ENCODE assay signal across 8 mouse cellular contexts in the genomic region with DNA sequence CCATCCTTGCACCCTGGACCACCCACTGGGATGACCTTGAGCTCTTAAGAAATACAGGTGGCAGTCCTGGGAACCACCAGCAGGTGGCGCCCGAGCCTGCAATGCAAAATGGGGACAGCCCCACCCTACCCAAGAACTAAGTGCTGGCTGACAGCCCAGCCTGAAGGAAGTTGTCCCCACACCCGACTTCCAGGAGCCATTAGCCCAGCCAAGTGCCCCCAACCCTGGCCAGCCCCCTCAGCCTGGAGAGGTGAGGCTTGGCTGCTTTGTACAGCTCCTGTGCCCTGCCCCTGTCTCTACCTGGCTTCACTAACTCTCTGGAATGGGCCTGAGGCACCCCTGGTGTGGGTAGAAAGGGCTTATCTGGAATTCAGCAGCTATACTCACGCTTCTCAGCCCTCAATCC. TPM values are rescaled to one million over a fixed set of nuclear protein-coding genes. Genes with fewer than 3 reads are reported as not detected.
DNase-seq lines count a peak whose midpoint lies in the region; ATAC-seq and TF ChIP-seq lines count a peak whose summit lies in the region.

No protein-coding gene starts in this region.

- no peak overlapping the region for H3K27ac ChIP-seq in bone marrow macrophage, adult 2 months (ENCODE audit: insufficient read depth, low read depth, low read length)
- no peak overlapping the region for H3K27ac ChIP-seq in embryonic fibroblast, embryonic 13.5 days (ENCODE audit: insufficient read depth, low read length)
- H3K27ac ChIP-seq in heart, embryonic 11.5 days (ENCODE audit: low read depth, low read length), result no peak overlapping the region
- H3K27ac ChIP-seq in kidney, embryonic 16.5 days (ENCODE audit: low read length), result peak overlapping the region; percentile 92
- H3K27ac ChIP-seq in liver, adult 2 months (replicated peaks; ENCODE audit: insufficient read depth, low read depth, low read length), result no peak overlapping the region
- H3K27ac ChIP-seq in stomach, embryonic 14.5 days (ENCODE audit: low read length), result peak overlapping the region; percentile 28

- H3K4me1 ChIP-seq in bone marrow macrophage, adult 2 months (ENCODE audit: control insufficient read depth, insufficient read depth, low read length), result peaks cover 5% of the 10 kb centered on the region
- H3K4me1 ChIP-seq in embryonic fibroblast, embryonic 13.5 days (ENCODE audit: control insufficient read depth, insufficient read depth, low read length), result peaks cover 4% of the 10 kb centered on the region
- H3K4me1 ChIP-seq in heart, embryonic 11.5 days (ENCODE audit: control insufficient read depth, insufficient read depth, low read length), result peaks cover 34% of the 10 kb centered on the region
- H3K4me1 ChIP-seq in kidney, embryonic 16.5 days (ENCODE audit: insufficient read depth, low read length), result peaks cover 75% of the 10 kb centered on the region
- no peaks in the 10 kb centered on the region for H3K4me1 ChIP-seq in liver, adult 2 months (ENCODE audit: control insufficient read depth, insufficient read depth, low read length)
- H3K4me1 ChIP-seq in stomach, embryonic 14.5 days (ENCODE audit: control insufficient read depth, insufficient read depth, low read length), result peaks cover 61% of the 10 kb centered on the region

- peaks cover 5% of the 10 kb centered on the region; the same call in 1 of the 2 replicates for H3K36me3 ChIP-seq in heart, embryonic 11.5 days (ENCODE audit: control insufficient read depth, insufficient read depth, low read length)
- H3K36me3 ChIP-seq in kidney, embryonic 16.5 days (ENCODE audit: insufficient read depth, low read length), result peaks cover 8% of the 10 kb centered on the region
- no peaks in the 10 kb centered on the region for H3K36me3 ChIP-seq in liver, adult 2 months (ENCODE audit: control insufficient read depth, insufficient read depth, low read length)
- H3K36me3 ChIP-seq in stomach, embryonic 14.5 days (ENCODE audit: control insufficient read depth, insufficient read depth, low read length), result peaks cover 6% of the 10 kb centered on the region; the same call in 1 of the 2 replicates

- H3K9me3 ChIP-seq in heart, embryonic 11.5 days (replicated peaks; ENCODE audit: control insufficient read depth, low read length), result no peaks in the 10 kb centered on the region
- no peaks in the 10 kb centered on the region for H3K9me3 ChIP-seq in kidney, embryonic 16.5 days (ENCODE audit: low read length)
- H3K9me3 ChIP-seq in stomach, embryonic 14.5 days (ENCODE audit: control insufficient read depth, low read depth, low read length), result no peaks in the 10 kb centered on the region

- no peak for TF ChIP-seq POLR2A in bone marrow macrophage, adult 2 months (IDR thresholded peaks at IDR 0.05; ENCODE audit: borderline replicate concordance, low read depth, low read length)
- no peak for TF ChIP-seq POLR2A in embryonic fibroblast, embryonic 13.5 days (IDR thresholded peaks at IDR 0.05; ENCODE audit: low read depth, low read length)
- no peak for TF ChIP-seq POLR2A in liver, adult 2 months (IDR thresholded peaks at IDR 0.05; ENCODE audit: extremely low read depth, insufficient read depth, low read length)

- H3K9ac ChIP-seq in heart, embryonic 11.5 days (ENCODE audit: low read depth, low read length), result no peak overlapping the region
- peak overlapping the region; percentile 62 for H3K9ac ChIP-seq in kidney, embryonic 16.5 days (replicated peaks; ENCODE audit: low read length)
- no peak overlapping the region for H3K9ac ChIP-seq in liver, adult 2 months (ENCODE audit: low read depth, low read length)
- H3K9ac ChIP-seq in stomach, embryonic 14.5 days (replicated peaks; ENCODE audit: low read depth, low read length), result no peak overlapping the region

- peaks cover 7% of the 10 kb centered on the region for H3K27me3 ChIP-seq in heart, embryonic 11.5 days (ENCODE audit: control insufficient read depth, insufficient read depth, low read length)
- no peaks in the 10 kb centered on the region for H3K27me3 ChIP-seq in kidney, embryonic 16.5 days (ENCODE audit: insufficient read depth, low read length)
- H3K27me3 ChIP-seq in liver, adult 2 months (ENCODE audit: control insufficient read depth, insufficient read depth, low read length), result no peaks in the 10 kb centered on the region
- no peaks in the 10 kb centered on the region for H3K27me3 ChIP-seq in stomach, embryonic 14.5 days (ENCODE audit: control insufficient read depth, insufficient read depth, low read length)

- DNase-seq in B cell, adult 2 months, result peak; percentile 96 to 97
- DNase-seq in liver, adult 2 months (ENCODE audit: extremely low read depth, low read depth, low spot score), result peak; percentile 42
- peak; percentile 93 for DNase-seq in naive thymus-derived CD4-positive, alpha-beta T cell, adult 2 months (ENCODE audit: low read depth)

- no peak overlapping the region for H3K4me3 ChIP-seq in bone marrow macrophage, adult 2 months (ENCODE audit: insufficient read depth, low read length)
- no peak overlapping the region for H3K4me3 ChIP-seq in embryonic fibroblast, embryonic 13.5 days (ENCODE audit: insufficient read depth, low read length)
- H3K4me3 ChIP-seq in heart, embryonic 11.5 days (ENCODE audit: low read depth, low read length), result no peak overlapping the region
- 0 out of 2 replicates have a peak overlapping the region, but pooled peaks have one; percentile 1 for H3K4me3 ChIP-seq in kidney, embryonic 16.5 days (ENCODE audit: low read length)
- no peak overlapping the region for H3K4me3 ChIP-seq in liver, adult 2 months (ENCODE audit: insufficient read depth, low read depth, low read length)
- H3K4me3 ChIP-seq in stomach, embryonic 14.5 days (ENCODE audit: low read depth, low read length), result no peak overlapping the region

- H3K4me2 ChIP-seq in heart, embryonic 11.5 days, result no peak overlapping the region
- H3K4me2 ChIP-seq in kidney, embryonic 16.5 days (replicated peaks; ENCODE audit: low read depth, low read length), result no peak overlapping the region; the same call in 1 of the 2 replicates
- no peak overlapping the region for H3K4me2 ChIP-seq in stomach, embryonic 14.5 days (replicated peaks; ENCODE audit: low read depth, low read length)

- ATAC-seq in heart, embryonic 11.5 days (replicated peaks; ENCODE audit: insufficient number of reproducible peaks, low FRiP score, low TSS enrichment), result peak; percentile 22; the same call in 1 of the 2 replicates
- peak; percentile 72 for ATAC-seq in kidney, embryonic 16.5 days (ENCODE audit: low FRiP score, low TSS enrichment)
- peak; percentile 20; the same call in 1 of the 2 replicates for ATAC-seq in stomach, embryonic 14.5 days (ENCODE audit: insufficient number of reproducible peaks, insufficient read depth, low FRiP score, low read depth)

- 2% methylated on average over 4 of the region's 4 CpGs for WGBS in heart, embryonic 11.5 days (ENCODE audit: insufficient replicate concordance)
- 14% methylated on average over 4 of the region's 4 CpGs for WGBS in kidney, embryonic 16.5 days
- 11% methylated on average over 4 of the region's 4 CpGs for WGBS in liver, adult 2 months
- WGBS in stomach, embryonic 14.5 days, result 6% methylated on average over 4 of the region's 4 CpGs

- TF ChIP-seq CTCF in bone marrow macrophage, adult 2 months (IDR thresholded peaks at IDR 0.05; ENCODE audit: low read depth, low read length), result peak; percentile 73
- peak; percentile 66 for TF ChIP-seq CTCF in embryonic fibroblast, embryonic 13.5 days (IDR thresholded peaks at IDR 0.05; ENCODE audit: borderline replicate concordance, insufficient read depth, low read length)
- peak; percentile 93 for TF ChIP-seq CTCF in liver, adult 2 months (IDR thresholded peaks at IDR 0.05; ENCODE audit: low read depth, low read length)

- H3K79me2 ChIP-seq in liver, adult 2 months (ENCODE audit: control insufficient read depth, insufficient read depth, low read length), result no peaks in the 10 kb centered on the region

RNA-seq across cellular contexts. Expression of gene Ptger1, which starts 4.1 kb away (rescaled TPM):
- polyA plus RNA-seq in bone marrow macrophage, adult 2 months (2012; ENCODE audit: insufficient read depth, insufficient read length, missing spikeins), result 0.16 and 0.53 TPM in 2 replicates
- polyA plus RNA-seq in embryonic fibroblast, embryonic 13.5 days (2011; ENCODE audit: insufficient read length, low read depth, missing spikeins), result 2.1 and 2.4 TPM in 2 replicates
- 0.13 and 0.63 TPM in 2 replicates for polyA plus RNA-seq in heart, embryonic 11.5 days (2014; fragmentation: Nextera tagmentation; extraction: Ambion mirVana)
- 3.1 and 4.0 TPM in 2 replicates for polyA plus RNA-seq in kidney, embryonic 16.5 days (2015; fragmentation: Nextera tagmentation; extraction: Ambion mirVana)
- total RNA-seq in liver, adult 2 months (2014; rRNA removed), result under 0.01 and 0.20 TPM in 2 replicates
- 0.11 and 0.20 TPM in 2 replicates for polyA plus RNA-seq in liver, adult 2 months (2012; rRNA removed)
- polyA plus RNA-seq in stomach, embryonic 14.5 days (2014; fragmentation: Nextera tagmentation; extraction: Ambion mirVana), result 3.1 and 5.4 TPM in 2 replicates

RNA-seq across cellular contexts. Expression of gene Gipc1, which starts 9.9 kb away (rescaled TPM):
- 25.6 and 32.2 TPM in 2 replicates for polyA plus RNA-seq in bone marrow macrophage, adult 2 months (2012; ENCODE audit: insufficient read depth, insufficient read length, missing spikeins)
- 47.4 and 63.3 TPM in 2 replicates for polyA plus RNA-seq in embryonic fibroblast, embryonic 13.5 days (2011; ENCODE audit: insufficient read length, low read depth, missing spikeins)
- polyA plus RNA-seq in heart, embryonic 11.5 days (2014; fragmentation: Nextera tagmentation; extraction: Ambion mirVana), result 171 and 180 TPM in 2 replicates
- 227 and 237 TPM in 2 replicates for polyA plus RNA-seq in kidney, embryonic 16.5 days (2015; fragmentation: Nextera tagmentation; extraction: Ambion mirVana)
- total RNA-seq in liver, adult 2 months (2014; rRNA removed), result 12.6 and 14.6 TPM in 2 replicates
- 14.5 and 15.7 TPM in 2 replicates for polyA plus RNA-seq in liver, adult 2 months (2012; rRNA removed)
- polyA plus RNA-seq in stomach, embryonic 14.5 days (2014; fragmentation: Nextera tagmentation; extraction: Ambion mirVana), result 180 and 185 TPM in 2 replicates

RNA-seq across cellular contexts. Expression of gene Pkn1, which starts 36.6 kb away (rescaled TPM):
- polyA plus RNA-seq in bone marrow macrophage, adult 2 months (2012; ENCODE audit: insufficient read depth, insufficient read length, missing spikeins), result 148 and 174 TPM in 2 replicates
- 40.2 and 41.2 TPM in 2 replicates for polyA plus RNA-seq in embryonic fibroblast, embryonic 13.5 days (2011; ENCODE audit: insufficient read length, low read depth, missing spikeins)
- polyA plus RNA-seq in heart, embryonic 11.5 days (2014; fragmentation: Nextera tagmentation; extraction: Ambion mirVana), result 17.0 and 21.2 TPM in 2 replicates
- 31.3 and 33.6 TPM in 2 replicates for polyA plus RNA-seq in kidney, embryonic 16.5 days (2015; fragmentation: Nextera tagmentation; extraction: Ambion mirVana)
- 17.3 and 20.1 TPM in 2 replicates for total RNA-seq in liver, adult 2 months (2014; rRNA removed)
- polyA plus RNA-seq in liver, adult 2 months (2012; rRNA removed), result 18.0 and 28.8 TPM in 2 replicates
- polyA plus RNA-seq in stomach, embryonic 14.5 days (2014; fragmentation: Nextera tagmentation; extraction: Ambion mirVana), result 30.1 and 30.7 TPM in 2 replicates

RNA-seq across cellular contexts. Expression of gene Ddx39, which starts 52.6 kb away (rescaled TPM):
- polyA plus RNA-seq in bone marrow macrophage, adult 2 months (2012; ENCODE audit: insufficient read depth, insufficient read length, missing spikeins), result 27.9 and 28.4 TPM in 2 replicates
- polyA plus RNA-seq in embryonic fibroblast, embryonic 13.5 days (2011; ENCODE audit: insufficient read length, low read depth, missing spikeins), result 64.2 and 70.2 TPM in 2 replicates
- 143 and 150 TPM in 2 replicates for polyA plus RNA-seq in heart, embryonic 11.5 days (2014; fragmentation: Nextera tagmentation; extraction: Ambion mirVana)
- polyA plus RNA-seq in kidney, embryonic 16.5 days (2015; fragmentation: Nextera tagmentation; extraction: Ambion mirVana), result 197 and 211 TPM in 2 replicates
- 13.5 and 19.2 TPM in 2 replicates for total RNA-seq in liver, adult 2 months (2014; rRNA removed)
- 14.3 and 17.2 TPM in 2 replicates for polyA plus RNA-seq in liver, adult 2 months (2012; rRNA removed)
- 141 and 147 TPM in 2 replicates for polyA plus RNA-seq in stomach, embryonic 14.5 days (2014; fragmentation: Nextera tagmentation; extraction: Ambion mirVana)

RNA-seq across cellular contexts. Expression of gene Dnajb1, which starts 54.4 kb away (rescaled TPM):
- 19.4 and 19.9 TPM in 2 replicates for polyA plus RNA-seq in bone marrow macrophage, adult 2 months (2012; ENCODE audit: insufficient read depth, insufficient read length, missing spikeins)
- polyA plus RNA-seq in embryonic fibroblast, embryonic 13.5 days (2011; ENCODE audit: insufficient read length, low read depth, missing spikeins), result 27.7 and 32.2 TPM in 2 replicates
- polyA plus RNA-seq in heart, embryonic 11.5 days (2014; fragmentation: Nextera tagmentation; extraction: Ambion mirVana), result 51.2 and 51.5 TPM in 2 replicates
- 67.5 and 68.0 TPM in 2 replicates for polyA plus RNA-seq in kidney, embryonic 16.5 days (2015; fragmentation: Nextera tagmentation; extraction: Ambion mirVana)
- total RNA-seq in liver, adult 2 months (2014; rRNA removed), result 8.3 and 12.4 TPM in 2 replicates
- polyA plus RNA-seq in liver, adult 2 months (2012; rRNA removed), result 17.0 and 18.2 TPM in 2 replicates
- 59.5 and 59.6 TPM in 2 replicates for polyA plus RNA-seq in stomach, embryonic 14.5 days (2014; fragmentation: Nextera tagmentation; extraction: Ambion mirVana)

Comparison
In these comparisons a context has a peak if more than half of its experiments do, and no peak if none do; other contexts are left out.
1. DNase-seq: peak in every context shown above with its lines; median percentile 96 in B cell, adult 2 months; 93 in naive thymus-derived CD4-positive, alpha-beta T cell, adult 2 months; 42 in liver, adult 2 months.
2. H3K27ac ChIP-seq: peak in kidney, embryonic 16.5 days (single experiment) and stomach, embryonic 14.5 days (single experiment); none in bone marrow macrophage, adult 2 months (single experiment), embryonic fibroblast, embryonic 13.5 days (single experiment), heart, embryonic 11.5 days (single experiment) and liver, adult 2 months (single experiment).
3. ATAC-seq: peak in every context shown above with its lines; median percentile 72 in kidney, embryonic 16.5 days; 22 in heart, embryonic 11.5 days; 20 in stomach, embryonic 14.5 days.
4. Peak in every context shown above with its lines, with median percentiles within 50 percentile points of each other: CTCF ChIP-seq.